Mouse (Mus musculus): ENCODE measurements around the gene Wrb. TPM values are rescaled to one million over a fixed set of nuclear protein-coding genes. Genes with fewer than 3 reads are reported as not detected.

Wrb gene
- polyA plus RNA-seq (2017; shearing (Covaris generic)): 11.4 TPM

DNA sequence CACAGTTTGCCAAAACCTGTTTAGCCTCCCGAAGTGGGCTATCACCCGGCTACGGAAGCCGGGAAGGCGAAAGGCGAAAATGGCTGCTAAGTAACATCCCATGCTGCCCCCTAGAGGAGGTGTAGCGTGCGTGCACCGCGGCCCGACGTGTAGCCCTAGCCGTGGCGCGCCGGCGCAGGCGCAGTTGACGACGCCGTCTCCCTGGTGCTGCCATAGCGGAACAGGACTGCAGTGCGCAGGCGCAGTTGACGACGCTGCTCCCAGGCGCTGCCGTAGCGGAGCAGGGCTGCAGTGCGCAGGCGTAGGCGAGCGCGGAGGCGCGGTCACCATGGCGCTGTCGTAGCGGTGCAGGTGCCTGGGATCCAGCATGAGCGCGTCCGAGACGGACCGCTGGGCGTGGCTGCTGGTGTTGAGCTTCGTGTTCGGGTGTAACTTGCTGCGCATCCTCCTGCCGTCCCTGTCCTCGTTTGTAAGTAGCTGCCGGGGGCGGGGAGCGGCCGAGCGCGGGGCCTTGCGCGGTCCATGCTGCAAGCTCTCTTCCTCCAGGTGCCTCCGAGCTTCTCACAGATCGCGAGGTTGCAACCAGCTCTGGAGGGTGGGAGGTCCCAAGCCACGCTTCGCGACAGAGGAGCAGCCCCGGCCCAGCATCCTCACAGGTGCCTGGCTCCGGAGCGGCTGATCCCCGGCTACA is at the start of gene Wrb:
TSS of gene Wrb (plus strand) at position 298 of the 691 bp plus-strand sequence.

DNA sequence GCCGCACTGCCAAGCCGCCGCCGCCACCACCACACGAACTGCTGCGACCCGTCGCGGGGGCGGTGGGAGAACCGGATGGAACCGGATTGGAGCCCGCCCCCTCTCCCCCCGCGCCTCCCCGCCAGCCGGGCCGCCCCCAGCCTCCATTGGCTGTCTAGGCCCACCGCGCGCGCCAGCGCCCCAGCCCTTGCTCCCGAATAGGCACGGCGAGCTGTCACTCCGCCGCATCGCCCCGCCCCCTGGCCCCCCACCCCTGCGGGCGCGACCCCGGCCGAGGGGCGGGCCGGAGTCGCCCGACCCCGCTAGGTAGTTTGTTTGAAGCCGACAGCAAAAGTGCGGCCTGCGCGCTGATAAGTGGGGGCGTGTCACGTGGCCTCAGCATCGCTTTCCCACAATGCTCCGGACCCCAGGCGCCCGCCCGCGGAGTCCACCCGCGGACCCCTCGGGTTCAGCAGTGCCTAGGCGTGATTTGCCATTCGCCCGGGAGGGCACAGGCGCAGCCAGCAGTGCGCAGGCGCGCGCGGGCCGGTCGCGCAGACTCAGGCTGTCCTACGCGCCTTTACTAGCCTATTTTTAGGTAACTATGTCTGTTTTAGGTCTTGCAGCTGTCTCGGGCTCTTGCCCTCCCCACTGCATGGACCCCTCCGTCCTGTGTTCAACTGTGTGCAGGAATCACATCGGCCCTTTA is 17.4 kb upstream of the Wrb start, which contains the start of gene Hmgn1:
TSS of gene Hmgn1 (minus strand) at position 73 of the 688 bp plus-strand sequence.

DNA sequence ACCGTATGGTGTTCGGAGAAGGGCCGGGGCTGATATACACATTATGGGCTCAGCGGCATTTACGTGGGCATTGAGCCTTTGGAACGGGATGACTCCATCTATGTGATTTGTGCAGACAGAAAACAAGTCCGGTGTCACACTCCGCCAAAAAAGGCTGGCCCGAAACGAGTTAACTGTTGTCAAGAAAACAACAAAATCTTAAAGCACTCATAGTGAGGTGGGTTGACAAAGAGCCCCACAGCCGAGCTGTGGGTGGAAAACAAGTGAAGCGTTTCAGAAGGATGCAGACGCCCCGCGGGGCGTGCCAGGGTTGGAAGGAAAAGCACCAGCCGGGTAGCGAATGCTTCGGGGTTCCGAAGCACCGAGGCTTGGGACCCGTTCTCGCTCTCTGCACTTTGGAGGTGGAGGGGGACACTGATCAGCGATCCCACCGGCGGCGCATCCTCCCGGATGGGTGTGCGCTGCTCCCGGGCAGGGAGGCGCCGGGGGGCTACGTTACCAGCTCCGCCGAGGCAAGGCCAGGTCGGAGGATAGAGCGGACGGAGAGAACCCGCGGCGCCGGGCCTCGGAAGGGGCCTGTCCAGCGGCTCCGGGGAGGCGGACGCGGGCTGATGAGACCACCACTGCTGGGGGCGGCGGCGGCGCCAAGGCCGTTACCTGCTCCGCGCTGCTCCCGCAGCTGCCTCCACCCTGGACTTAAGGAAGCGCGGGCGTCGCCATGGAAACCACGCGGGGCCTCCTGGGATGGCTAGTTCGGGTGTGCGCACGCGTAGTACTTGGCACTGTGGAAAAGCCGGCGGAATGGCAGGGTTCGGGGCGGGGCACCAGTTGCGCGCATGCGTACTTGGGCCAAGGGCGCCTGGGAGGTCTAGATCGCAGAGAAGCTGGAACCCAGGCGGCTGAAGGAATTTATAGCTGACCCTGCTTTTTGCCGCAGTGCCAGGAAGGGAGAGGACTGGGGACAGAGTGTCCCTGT is 46.6 kb downstream of the Wrb start, which contains the start of gene Lca5l:
TSS of gene Lca5l (minus strand) at position 741 of the 976 bp plus-strand sequence.

DNA sequence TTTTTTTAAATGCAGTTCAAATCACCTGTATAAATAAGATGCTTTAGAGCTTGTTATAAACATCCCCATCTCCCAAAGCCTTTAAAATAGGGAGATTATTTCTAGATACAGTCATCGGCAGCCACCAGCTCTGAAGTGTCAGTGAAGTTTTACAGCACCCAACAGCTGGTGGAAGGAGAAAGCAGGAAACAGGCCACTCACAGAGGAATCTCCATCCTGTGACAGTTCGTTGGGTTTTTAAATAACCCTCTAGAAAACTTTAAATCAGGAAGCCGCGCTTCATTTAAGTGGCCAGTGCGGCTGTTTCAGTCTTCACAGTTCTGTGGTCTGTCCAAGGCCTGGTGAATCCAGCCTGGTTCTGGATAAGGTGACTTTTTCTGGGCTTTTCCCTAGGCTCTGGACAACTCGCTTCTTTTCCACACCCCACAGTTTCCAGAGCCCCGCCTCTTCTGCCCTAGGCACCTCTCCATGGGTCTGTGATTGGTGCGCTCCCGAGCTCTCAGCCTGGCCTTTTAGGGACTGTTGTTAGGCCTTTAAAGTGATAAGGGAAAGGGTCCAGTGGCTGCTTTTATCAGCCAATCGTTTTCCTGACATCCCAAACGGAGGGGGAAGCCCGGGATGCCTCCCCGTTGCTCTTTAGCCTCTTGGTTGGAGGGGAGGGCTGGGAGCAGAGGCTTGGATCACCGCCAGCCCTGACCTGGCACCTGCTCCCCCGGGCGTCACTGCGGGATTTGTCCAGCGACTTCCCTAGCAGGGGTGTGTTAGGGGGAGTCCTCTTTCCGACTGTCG is 54.9 kb downstream of the Wrb start, which contains the start of gene Sh3bgr:
TSS of gene Sh3bgr (plus strand) at position 538 of the 789 bp plus-strand sequence.

Other genes with a start within 250 kb of the Wrb start
- gene Psmg1, start 154.4 kb upstream of the Wrb start, polyA plus RNA-seq (2017; shearing (Covaris generic)): 62.1 TPM
- gene Brwd1, start 62.9 kb upstream of the Wrb start, polyA plus RNA-seq (2017; shearing (Covaris generic)): 82.4 TPM
- gene Hmgn1, start 17.7 kb upstream of the Wrb start, polyA plus RNA-seq (2017; shearing (Covaris generic)): 137 TPM
- not detected for gene Lca5l, start 46.9 kb downstream of the Wrb start, polyA plus RNA-seq (2017; shearing (Covaris generic))
- 0.31 TPM for gene Sh3bgr, start 55.0 kb downstream of the Wrb start, polyA plus RNA-seq (2017; shearing (Covaris generic))
- gene B3galt5, start 90.4 kb downstream of the Wrb start, polyA plus RNA-seq (2017; shearing (Covaris generic)): 1.2 TPM